Mouse (Mus musculus): Measurements from ENCODE around the gene Macrod2. TPM values are rescaled to one million over a fixed set of nuclear protein-coding genes. Genes with fewer than 3 reads are reported as not detected.

Macrod2 gene
- polyA plus RNA-seq (2015; fragmentation: Nextera tagmentation; extraction: Ambion mirVana): 31.8 and 32.9 TPM in 2 replicates

DNA sequence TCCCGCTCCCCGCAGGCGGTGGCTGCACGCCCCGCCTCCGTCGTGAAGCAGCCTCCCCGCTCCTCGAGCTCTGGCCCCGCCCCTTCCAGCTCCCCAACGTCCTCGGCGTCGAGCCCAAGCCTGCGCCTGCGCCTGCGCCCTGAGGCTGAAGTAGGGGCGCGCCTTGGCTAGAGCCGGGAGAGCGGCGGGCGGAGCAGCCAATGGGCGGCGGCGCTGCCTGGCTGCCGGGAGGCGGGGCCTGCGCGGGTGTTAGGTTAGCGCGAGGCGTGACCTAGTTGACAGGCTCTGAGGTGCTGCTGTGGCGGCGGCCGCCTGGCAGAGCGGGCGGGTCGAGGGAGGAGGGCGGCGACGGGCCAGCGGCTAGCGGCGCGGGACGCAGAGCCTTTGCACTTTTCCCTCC lies at the start of gene Macrod2:
TSS of gene Macrod2 (plus strand) at position 131 of the 400 bp plus-strand sequence.
- under 1% methylated on average over 45 of the region's 47 CpGs for WGBS
- no peaks in the 10 kb centered on the region for H3K36me3 ChIP-seq (ENCODE audit: control insufficient read depth, insufficient read depth, low read length)
- peak within 1 kb of the TSS; percentile 94 for H3K4me2 ChIP-seq (ENCODE audit: low read depth, low read length)
- H3K27me3 ChIP-seq (replicated peaks; ENCODE audit: control insufficient read depth, insufficient read depth, low read length): no peaks in the 10 kb centered on the region
- no peaks in the 10 kb centered on the region for H3K9me3 ChIP-seq (ENCODE audit: control insufficient read depth, low read length)
- peak within 1 kb of the TSS; percentile 83 for H3K4me3 ChIP-seq (ENCODE audit: low read length)
- peak within 1 kb of the TSS; percentile 74 for H3K9ac ChIP-seq (ENCODE audit: low read depth, low read length)
- no peak within 1 kb of the TSS for H3K27ac ChIP-seq (ENCODE audit: low read length)
- peaks cover 7% of the 10 kb centered on the region for H3K4me1 ChIP-seq (ENCODE audit: control insufficient read depth, insufficient read depth, low read length)
- ATAC-seq: peak; percentile 100

DNA sequence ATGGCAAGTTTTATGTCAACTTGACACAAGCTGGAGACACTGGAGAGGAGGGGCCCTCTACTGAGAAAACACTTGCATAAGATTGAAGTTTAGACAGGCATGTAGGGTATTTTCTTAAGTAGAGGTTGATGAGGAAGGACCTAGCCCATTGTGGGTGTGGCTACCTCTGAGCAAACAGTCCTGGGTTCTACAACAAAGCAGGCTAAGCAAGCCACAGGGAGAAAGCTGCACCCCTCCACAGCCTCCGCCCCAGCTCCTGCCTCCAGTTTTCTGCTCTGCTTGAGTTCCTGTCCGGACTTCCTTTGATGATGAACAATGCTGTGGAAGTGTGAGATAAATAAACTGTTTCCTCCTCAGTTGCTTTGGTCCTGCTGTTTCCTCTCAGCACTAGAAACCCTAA lies 35.2 kb upstream of the Macrod2 start:
- Histone ChIP-seq H3K9me3 (ENCODE audit: control insufficient read depth, low read length) (no peaks in the 10 kb centered on the region), H3K4me2 (ENCODE audit: low read depth, low read length) (no peak overlapping the region), H3K27me3 (replicated peaks; ENCODE audit: control insufficient read depth, insufficient read depth, low read length) (no peaks in the 10 kb centered on the region), H3K4me1 (ENCODE audit: control insufficient read depth, insufficient read depth, low read length) (no peaks in the 10 kb centered on the region), H3K4me3 (ENCODE audit: low read length) (no peak overlapping the region), H3K9ac (ENCODE audit: low read depth, low read length) (no peak overlapping the region), H3K27ac (ENCODE audit: low read length) (no peak overlapping the region), H3K36me3 (ENCODE audit: control insufficient read depth, insufficient read depth, low read length) (no peaks in the 10 kb centered on the region)
- ATAC-seq: no peak
- 46% methylated on average over 2 of the region's 2 CpGs for WGBS

- H3K27ac ChIP-seq (ENCODE audit: low read length): no peak overlapping the region
- no peaks in the 10 kb centered on the region for H3K4me1 ChIP-seq (ENCODE audit: control insufficient read depth, insufficient read depth, low read length)
- H3K9me3 ChIP-seq (ENCODE audit: control insufficient read depth, low read length): no peaks in the 10 kb centered on the region
- ATAC-seq: no peak
- no peak overlapping the region for H3K9ac ChIP-seq (ENCODE audit: low read depth, low read length)
- no peak overlapping the region for H3K4me3 ChIP-seq (ENCODE audit: low read length)
- no peaks in the 10 kb centered on the region for H3K27me3 ChIP-seq (replicated peaks; ENCODE audit: control insufficient read depth, insufficient read depth, low read length)
- no peaks in the 10 kb centered on the region for H3K36me3 ChIP-seq (ENCODE audit: control insufficient read depth, insufficient read depth, low read length)
- 76% methylated on average over 1 of the region's 1 CpGs for WGBS
- H3K4me2 ChIP-seq (ENCODE audit: low read depth, low read length): no peak overlapping the region
These were observed 30.3 kb upstream of the Macrod2 start for GRCm38 (mm10) chr2:140364804-140365203.

DNA sequence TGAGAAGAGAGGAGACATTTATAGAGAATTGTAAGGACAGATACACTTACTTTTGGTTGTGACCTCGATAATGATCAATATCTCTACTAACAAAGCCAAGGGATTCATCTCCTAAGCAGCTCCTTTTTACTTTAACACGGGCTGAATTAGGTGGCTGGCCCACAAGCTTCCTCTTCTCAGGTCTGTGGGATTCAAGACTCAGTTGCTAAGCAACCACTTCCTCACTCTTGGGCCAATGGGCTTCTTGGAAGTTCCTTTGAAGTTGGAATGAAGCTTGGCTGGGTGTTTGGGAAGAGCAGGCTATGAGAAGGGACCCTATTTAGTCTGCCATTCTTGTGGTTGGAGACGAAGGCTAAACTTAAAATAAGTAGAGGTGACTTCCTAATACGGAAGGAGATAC lies 5.6 kb upstream of the Macrod2 start, which contains the start of gene Sel1l2:
TSS of gene Sel1l2 (minus strand) at position 182 of the 400 bp plus-strand sequence.
- ATAC-seq: no peak
- no peak within 1 kb of the TSS for H3K4me2 ChIP-seq (ENCODE audit: low read depth, low read length)
- H3K4me1 ChIP-seq (ENCODE audit: control insufficient read depth, insufficient read depth, low read length): no peaks in the 10 kb centered on the region
- no peaks in the 10 kb centered on the region for H3K27me3 ChIP-seq (replicated peaks; ENCODE audit: control insufficient read depth, insufficient read depth, low read length)
- H3K9me3 ChIP-seq (ENCODE audit: control insufficient read depth, low read length): no peaks in the 10 kb centered on the region
- no peak within 1 kb of the TSS for H3K27ac ChIP-seq (ENCODE audit: low read length)
- no peak within 1 kb of the TSS for H3K9ac ChIP-seq (ENCODE audit: low read depth, low read length)
- no peaks in the 10 kb centered on the region for H3K36me3 ChIP-seq (ENCODE audit: control insufficient read depth, insufficient read depth, low read length)
- WGBS: 37% methylated on average over 4 of the region's 4 CpGs
- H3K4me3 ChIP-seq (ENCODE audit: low read length): no peak within 1 kb of the TSS

DNA sequence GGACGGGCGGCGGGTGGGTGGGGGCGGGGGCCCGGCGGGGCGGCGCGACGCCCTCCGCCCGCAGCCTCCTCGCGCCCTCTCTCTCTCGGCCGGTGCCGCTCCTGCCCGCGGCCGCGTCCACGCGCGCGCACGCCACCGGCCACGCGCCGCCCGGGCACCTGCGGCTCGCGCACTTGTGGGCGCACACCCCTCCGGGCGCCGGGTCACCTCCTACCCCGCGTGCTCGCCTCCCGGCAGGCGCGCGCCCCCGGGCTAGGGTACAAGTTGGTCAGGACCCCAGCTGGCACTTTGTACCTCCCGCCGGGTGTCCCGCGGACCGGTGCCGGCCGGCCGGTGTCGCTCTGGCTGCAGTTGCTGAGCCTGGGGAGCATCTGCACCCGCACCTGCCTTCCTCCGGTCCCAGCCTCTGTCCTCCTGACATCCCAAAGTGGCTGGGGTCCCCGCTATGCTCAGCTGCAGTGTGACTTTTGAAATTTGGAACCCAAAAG lies 679 bp downstream of the Macrod2 start:
- peak; percentile 74 for ATAC-seq
- Histone ChIP-seq H3K4me2 (ENCODE audit: low read depth, low read length) (peak overlapping the region; percentile 94), H3K36me3 (ENCODE audit: control insufficient read depth, insufficient read depth, low read length) (no peaks in the 10 kb centered on the region), H3K27ac (ENCODE audit: low read length) (no peak overlapping the region), H3K27me3 (replicated peaks; ENCODE audit: control insufficient read depth, insufficient read depth, low read length) (no peaks in the 10 kb centered on the region), H3K9ac (ENCODE audit: low read depth, low read length) (peak overlapping the region; percentile 74), H3K4me3 (ENCODE audit: low read length) (peak overlapping the region; percentile 83), H3K4me1 (ENCODE audit: control insufficient read depth, insufficient read depth, low read length) (peaks cover 7% of the 10 kb centered on the region), H3K9me3 (ENCODE audit: control insufficient read depth, low read length) (no peaks in the 10 kb centered on the region)
- under 1% methylated on average over 50 of the region's 58 CpGs for WGBS

DNA sequence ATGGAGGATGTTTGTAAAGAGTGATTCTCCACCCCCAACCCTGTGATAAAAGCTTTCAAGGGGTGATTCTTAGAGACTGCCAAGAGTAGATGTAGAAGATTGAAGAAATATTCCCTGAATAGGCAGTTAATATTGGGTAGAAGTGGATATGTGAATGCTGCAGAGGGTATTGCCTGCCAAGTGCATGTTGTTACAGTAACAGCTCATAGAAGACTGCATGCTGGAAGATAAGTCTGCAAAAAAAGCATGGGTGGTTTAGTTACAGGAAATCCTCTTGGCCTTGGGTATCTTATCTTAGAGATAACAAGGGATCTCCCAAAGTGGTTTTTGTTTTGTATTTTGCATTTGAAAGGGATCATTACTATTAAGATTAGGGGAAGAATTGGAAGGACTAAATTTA lies 30.7 kb downstream of the Macrod2 start:
- H3K27ac ChIP-seq (ENCODE audit: low read length): no peak overlapping the region
- H3K4me2 ChIP-seq (ENCODE audit: low read depth, low read length): no peak overlapping the region
- no peak overlapping the region for H3K4me3 ChIP-seq (ENCODE audit: low read length)
- no peak for ATAC-seq
- no peaks in the 10 kb centered on the region for H3K36me3 ChIP-seq (ENCODE audit: control insufficient read depth, insufficient read depth, low read length)
- H3K9me3 ChIP-seq (ENCODE audit: control insufficient read depth, low read length): no peaks in the 10 kb centered on the region
- H3K27me3 ChIP-seq (replicated peaks; ENCODE audit: control insufficient read depth, insufficient read depth, low read length): no peaks in the 10 kb centered on the region
- no peak overlapping the region for H3K9ac ChIP-seq (ENCODE audit: low read depth, low read length)
- H3K4me1 ChIP-seq (ENCODE audit: control insufficient read depth, insufficient read depth, low read length): no peaks in the 10 kb centered on the region

DNA sequence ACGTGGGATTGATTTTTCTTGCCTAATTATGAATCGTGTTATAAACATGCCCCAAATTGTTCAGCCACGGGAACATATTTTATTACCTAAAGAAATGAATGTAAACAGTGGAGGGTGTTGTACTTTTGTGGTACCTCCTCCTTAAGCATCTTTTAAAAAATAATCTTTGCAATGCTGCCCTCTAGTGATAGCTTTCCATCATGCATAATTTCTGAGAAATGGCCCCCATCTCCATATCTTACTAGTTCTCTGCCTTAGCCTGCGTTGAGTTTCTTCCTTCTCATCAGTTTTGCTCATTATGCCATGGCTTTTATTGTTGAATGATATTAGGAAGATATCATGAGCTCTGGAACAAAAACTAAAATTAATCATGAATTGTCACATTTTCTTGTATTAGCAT lies 32.2 kb downstream of the Macrod2 start:
- peak; percentile 40; the same call in 1 of the 2 replicates for ATAC-seq
- WGBS: 16% methylated on average over 4 of the region's 4 CpGs
- H3K9me3 ChIP-seq (ENCODE audit: control insufficient read depth, low read length): no peaks in the 10 kb centered on the region
- H3K36me3 ChIP-seq (ENCODE audit: control insufficient read depth, insufficient read depth, low read length): no peaks in the 10 kb centered on the region
- H3K9ac ChIP-seq (ENCODE audit: low read depth, low read length): no peak overlapping the region
- no peak overlapping the region for H3K4me3 ChIP-seq (ENCODE audit: low read length)
- no peaks in the 10 kb centered on the region for H3K4me1 ChIP-seq (ENCODE audit: control insufficient read depth, insufficient read depth, low read length)
- no peaks in the 10 kb centered on the region for H3K27me3 ChIP-seq (replicated peaks; ENCODE audit: control insufficient read depth, insufficient read depth, low read length)
- H3K4me2 ChIP-seq (ENCODE audit: low read depth, low read length): no peak overlapping the region
- H3K27ac ChIP-seq (ENCODE audit: low read length): no peak overlapping the region

DNA sequence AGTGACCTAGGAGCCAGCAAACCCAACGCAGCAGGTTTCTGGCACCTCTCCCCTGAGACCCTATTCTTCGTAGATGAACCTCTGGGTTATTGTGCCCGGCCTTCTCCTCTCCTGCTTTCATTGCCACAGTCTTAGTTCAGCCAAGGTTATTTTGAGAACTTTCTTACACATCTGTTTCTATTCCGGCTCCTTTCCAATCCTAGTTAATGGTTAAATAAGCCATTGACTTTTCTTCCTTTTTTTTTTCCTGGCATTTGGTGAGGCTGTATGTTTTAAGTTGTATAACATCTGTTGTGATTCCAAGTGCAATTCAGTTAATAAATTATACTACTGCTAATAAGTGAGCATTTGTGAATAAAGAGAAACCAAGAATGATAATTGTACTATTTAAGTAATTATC lies 44.0 kb downstream of the Macrod2 start:
- no peaks in the 10 kb centered on the region for H3K9me3 ChIP-seq (ENCODE audit: control insufficient read depth, low read length)

DNA sequence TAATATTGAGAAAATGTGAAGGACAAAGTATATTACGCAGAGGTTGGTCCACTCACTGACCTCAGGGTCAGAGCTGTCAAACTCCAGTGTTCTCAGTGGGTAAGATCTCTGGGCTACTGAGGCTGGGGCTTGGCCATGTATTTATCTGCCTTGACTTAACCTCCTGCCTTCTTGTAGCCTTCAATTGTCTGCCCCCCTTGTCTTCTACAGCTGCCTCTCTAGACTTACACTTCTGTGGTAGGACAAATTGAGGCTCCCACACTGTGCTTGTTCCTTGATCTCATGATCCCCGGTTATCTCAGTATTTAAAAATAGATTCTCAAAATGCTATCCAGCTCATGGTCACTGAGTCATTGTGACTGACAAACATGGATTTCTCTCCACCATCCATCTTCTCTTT lies 53.5 kb downstream of the Macrod2 start:
- H3K27me3 ChIP-seq (replicated peaks; ENCODE audit: control insufficient read depth, insufficient read depth, low read length): no peaks in the 10 kb centered on the region
- WGBS: 82% methylated on average over 2 of the region's 2 CpGs
- H3K4me3 ChIP-seq (ENCODE audit: low read length): no peak overlapping the region
- H3K27ac ChIP-seq (ENCODE audit: low read length): no peak overlapping the region
- H3K9me3 ChIP-seq (ENCODE audit: control insufficient read depth, low read length): no peaks in the 10 kb centered on the region
- no peak for ATAC-seq
- H3K9ac ChIP-seq (ENCODE audit: low read depth, low read length): no peak overlapping the region
- H3K4me2 ChIP-seq (ENCODE audit: low read depth, low read length): no peak overlapping the region
- H3K36me3 ChIP-seq (ENCODE audit: control insufficient read depth, insufficient read depth, low read length): no peaks in the 10 kb centered on the region
- no peaks in the 10 kb centered on the region for H3K4me1 ChIP-seq (ENCODE audit: control insufficient read depth, insufficient read depth, low read length)

More for the DNA sequence above, 44.0 kb downstream of the Macrod2 start:
- no peak overlapping the region for H3K4me3 ChIP-seq (ENCODE audit: low read length)
- no peak for ATAC-seq
- H3K27me3 ChIP-seq (replicated peaks; ENCODE audit: control insufficient read depth, insufficient read depth, low read length): no peaks in the 10 kb centered on the region
- H3K4me1 ChIP-seq (ENCODE audit: control insufficient read depth, insufficient read depth, low read length): no peaks in the 10 kb centered on the region
- no peak overlapping the region for H3K27ac ChIP-seq (ENCODE audit: low read length)
- H3K4me2 ChIP-seq (ENCODE audit: low read depth, low read length): no peak overlapping the region
- 72% methylated on average over 4 of the region's 4 CpGs for WGBS
- no peaks in the 10 kb centered on the region for H3K36me3 ChIP-seq (ENCODE audit: control insufficient read depth, insufficient read depth, low read length)
- H3K9ac ChIP-seq (ENCODE audit: low read depth, low read length): no peak overlapping the region

DNA sequence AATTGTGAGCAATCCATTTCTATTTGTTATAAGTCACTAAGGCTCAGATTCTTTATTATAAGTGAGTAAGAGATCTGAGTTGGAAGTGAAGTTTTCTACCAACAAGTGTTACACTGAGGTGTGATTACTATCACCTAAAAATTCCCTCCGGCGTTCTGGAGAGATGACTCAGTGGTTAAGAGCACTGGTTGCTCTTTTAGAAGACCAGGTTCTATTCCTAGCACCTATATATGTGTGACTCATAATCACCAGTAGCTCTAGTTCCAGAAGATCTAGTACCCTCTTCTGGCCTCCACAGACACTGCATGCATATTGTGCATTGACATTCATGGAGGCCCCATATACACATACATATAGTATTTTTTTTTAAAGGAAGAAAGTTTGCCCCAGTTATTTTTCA lies 80.7 kb downstream of the Macrod2 start:
- 86% methylated on average over 2 of the region's 2 CpGs for WGBS
- H3K4me1 ChIP-seq (ENCODE audit: control insufficient read depth, insufficient read depth, low read length): no peaks in the 10 kb centered on the region
- H3K9me3 ChIP-seq (ENCODE audit: control insufficient read depth, low read length): no peaks in the 10 kb centered on the region
- no peaks in the 10 kb centered on the region for H3K27me3 ChIP-seq (replicated peaks; ENCODE audit: control insufficient read depth, insufficient read depth, low read length)
- H3K4me2 ChIP-seq (ENCODE audit: low read depth, low read length): no peak overlapping the region
- no peak overlapping the region for H3K9ac ChIP-seq (ENCODE audit: low read depth, low read length)
- no peak overlapping the region for H3K4me3 ChIP-seq (ENCODE audit: low read length)
- no peak for ATAC-seq
- H3K36me3 ChIP-seq (ENCODE audit: control insufficient read depth, insufficient read depth, low read length): no peaks in the 10 kb centered on the region
- H3K27ac ChIP-seq (ENCODE audit: low read length): no peak overlapping the region

Measured in intestine, embryonic 16.5 days (tissue).